Mouse (Mus musculus): ENCODE data around the gene Bms1. TPM values are rescaled to one million over a fixed set of nuclear protein-coding genes. Genes with fewer than 3 reads are reported as not detected.

The Bms1 gene
- polyA plus RNA-seq, 1 experiment from 2014 or later: 35.2 TPM

DNA sequence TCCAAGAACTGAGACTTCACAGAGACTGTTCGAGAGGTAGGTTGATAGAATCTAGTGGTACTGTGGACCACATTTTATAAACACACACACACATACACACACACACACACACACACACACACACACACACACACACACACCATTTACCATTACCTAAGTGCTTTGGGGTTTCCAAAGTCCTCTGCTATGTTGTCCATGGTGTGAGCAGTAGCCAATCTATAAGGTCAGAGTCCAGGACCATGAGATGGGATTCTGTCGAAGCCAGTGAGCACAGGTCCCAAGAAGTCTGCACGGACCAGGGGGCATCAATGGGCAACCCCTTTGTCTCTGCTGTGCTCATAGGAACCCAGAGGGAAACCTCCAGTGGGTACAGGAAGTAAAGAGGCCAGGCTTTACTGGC, 44.2 kb downstream of the Bms1 start:
- H3K36me3 ChIP-seq (ENCODE audit: control insufficient read depth, insufficient read depth, low read length): no peaks in the 10 kb centered on the region
- peaks cover 2% of the 10 kb centered on the region; the same call in 1 of the 2 replicates for H3K27me3 ChIP-seq (ENCODE audit: control insufficient read depth, insufficient read depth, low read depth, low read length)
- WGBS: 58% methylated on average over 3 of the region's 3 CpGs

DNA sequence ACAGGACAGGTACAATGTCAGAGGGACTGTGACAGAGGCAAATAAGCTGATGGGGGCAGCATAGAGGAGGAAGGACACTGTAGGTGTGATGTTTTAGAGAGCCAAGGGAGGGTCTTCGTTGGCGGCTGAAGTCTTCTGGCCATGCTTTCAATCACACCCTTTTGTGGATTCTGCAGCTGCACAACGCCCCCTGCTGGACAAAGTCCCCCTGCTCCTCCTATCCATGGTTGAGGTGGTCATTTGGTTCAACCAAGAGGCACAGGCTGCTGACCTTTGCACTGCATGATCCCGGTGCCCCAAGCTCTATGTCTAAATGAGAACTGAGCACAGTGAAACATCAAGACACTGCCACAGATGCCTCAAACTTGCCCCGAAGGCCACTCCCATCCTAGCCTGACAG, 46.0 kb downstream of the Bms1 start:
- Histone ChIP-seq H3K36me3 (ENCODE audit: control insufficient read depth, insufficient read depth, low read length) (no peaks in the 10 kb centered on the region), H3K9me3 (ENCODE audit: control insufficient read depth, low read length) (no peaks in the 10 kb centered on the region), H3K27ac (ENCODE audit: low read length) (no peak overlapping the region), H3K27me3 (ENCODE audit: control insufficient read depth, insufficient read depth, low read depth, low read length) (peaks cover 2% of the 10 kb centered on the region; the same call in 1 of the 2 replicates), H3K9ac (ENCODE audit: low read length) (no peak overlapping the region), H3K4me3 (ENCODE audit: low read length) (no peak overlapping the region), H3K4me2 (ENCODE audit: low read depth, low read length) (no peak overlapping the region), H3K4me1 (replicated peaks; ENCODE audit: control insufficient read depth, insufficient read depth, low read length) (no peaks in the 10 kb centered on the region)
- 36% methylated on average over 5 of the region's 5 CpGs for whole genome bisulfite sequencing
- no peak for ATAC-seq (ENCODE audit: low read depth)

More for the DNA sequence above, 44.2 kb downstream of the Bms1 start:
- Histone ChIP-seq H3K4me3 (ENCODE audit: low read length) (no peak overlapping the region), H3K4me2 (ENCODE audit: low read depth, low read length) (no peak overlapping the region), H3K9ac (ENCODE audit: low read length) (no peak overlapping the region), H3K4me1 (replicated peaks; ENCODE audit: control insufficient read depth, insufficient read depth, low read length) (no peaks in the 10 kb centered on the region), H3K9me3 (ENCODE audit: control insufficient read depth, low read length) (no peaks in the 10 kb centered on the region), H3K27ac (ENCODE audit: low read length) (no peak overlapping the region)
- no peak for ATAC-seq (ENCODE audit: low read depth)

DNA sequence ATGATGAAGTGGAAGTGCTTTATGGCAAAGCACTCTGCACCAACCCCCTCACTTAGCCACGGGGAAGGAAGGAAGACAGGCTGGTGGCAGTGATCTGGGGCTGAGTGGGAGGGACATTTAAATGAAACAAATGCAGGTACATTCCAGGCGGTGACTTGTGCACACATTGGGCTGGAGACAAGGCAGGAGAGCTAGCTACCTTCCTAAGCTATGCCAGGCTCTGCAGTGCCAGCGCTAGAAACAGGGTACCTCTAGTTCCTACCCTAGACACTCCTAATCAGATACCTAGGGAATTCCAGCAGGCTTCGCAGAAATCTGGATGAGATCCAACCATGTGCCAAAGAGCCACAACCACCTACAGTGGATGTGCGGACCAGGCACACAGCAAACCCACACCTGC, 46.5 kb downstream of the Bms1 start:
- no peak overlapping the region for H3K27ac ChIP-seq (ENCODE audit: low read length)
- H3K9ac ChIP-seq (ENCODE audit: low read length): no peak overlapping the region
- H3K27me3 ChIP-seq (ENCODE audit: control insufficient read depth, insufficient read depth, low read depth, low read length): peaks cover 2% of the 10 kb centered on the region; the same call in 1 of the 2 replicates
- H3K4me3 ChIP-seq (ENCODE audit: low read length): no peak overlapping the region
- no peaks in the 10 kb centered on the region for H3K4me1 ChIP-seq (replicated peaks; ENCODE audit: control insufficient read depth, insufficient read depth, low read length)
- no peaks in the 10 kb centered on the region for H3K9me3 ChIP-seq (ENCODE audit: control insufficient read depth, low read length)
- H3K36me3 ChIP-seq (ENCODE audit: control insufficient read depth, insufficient read depth, low read length): no peaks in the 10 kb centered on the region
- no peak overlapping the region for H3K4me2 ChIP-seq (ENCODE audit: low read depth, low read length)
- ATAC-seq (ENCODE audit: low read depth): no peak
- 53% methylated on average over 5 of the region's 5 CpGs for WGBS

DNA sequence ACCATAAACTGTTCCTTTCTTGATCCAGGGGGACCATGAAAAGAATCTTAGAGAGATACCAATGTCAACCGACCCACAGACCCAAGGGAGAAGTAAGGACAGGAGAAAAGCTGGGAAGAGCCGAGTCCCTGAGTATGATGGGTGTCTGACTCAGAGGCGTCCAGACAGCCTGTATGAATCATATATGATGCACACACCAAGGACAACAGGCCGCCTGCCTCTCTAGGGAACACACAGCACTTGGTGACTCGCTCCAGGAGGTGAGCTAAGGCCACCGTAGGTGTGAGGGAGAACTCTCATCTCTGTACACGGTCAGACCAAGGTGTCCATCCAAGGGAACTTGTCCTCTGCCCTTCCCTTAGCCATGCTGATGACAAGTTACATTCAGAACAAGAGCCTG, 51.8 kb downstream of the Bms1 start:
- ATAC-seq (ENCODE audit: low read depth): no peak
- H3K36me3 ChIP-seq (ENCODE audit: control insufficient read depth, insufficient read depth, low read length): no peaks in the 10 kb centered on the region
- no peaks in the 10 kb centered on the region for H3K4me1 ChIP-seq (replicated peaks; ENCODE audit: control insufficient read depth, insufficient read depth, low read length)
- H3K9me3 ChIP-seq (ENCODE audit: control insufficient read depth, low read length): no peaks in the 10 kb centered on the region
- no peak overlapping the region for H3K9ac ChIP-seq (ENCODE audit: low read length)
- H3K27me3 ChIP-seq (ENCODE audit: control insufficient read depth, insufficient read depth, low read depth, low read length): no peaks in the 10 kb centered on the region
- H3K4me3 ChIP-seq (ENCODE audit: low read length): no peak overlapping the region
- 68% methylated on average over 7 of the region's 7 CpGs for WGBS
- no peak overlapping the region for H3K4me2 ChIP-seq (ENCODE audit: low read depth, low read length)
- H3K27ac ChIP-seq (ENCODE audit: low read length): no peak overlapping the region

DNA sequence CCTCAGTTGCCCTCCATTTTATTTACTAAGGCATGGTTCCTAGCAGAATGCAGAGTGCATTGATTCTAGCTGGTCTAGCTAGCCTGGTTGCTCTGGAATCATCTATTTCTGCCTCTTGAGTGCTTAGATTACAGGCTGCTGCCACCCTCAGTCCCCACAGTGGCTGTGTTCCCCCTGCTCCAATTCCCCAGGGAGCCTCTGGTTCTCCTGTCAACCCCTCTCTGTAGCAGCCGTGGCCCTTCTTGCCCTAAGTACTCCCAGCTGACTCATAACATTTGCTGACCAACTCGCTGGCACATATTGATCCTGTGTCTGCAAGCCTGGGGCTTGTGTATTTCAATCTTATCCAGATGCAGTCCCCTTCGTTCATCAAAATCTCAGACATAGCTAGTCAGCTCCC, 53.1 kb downstream of the Bms1 start:
- Histone ChIP-seq H3K9me3 (ENCODE audit: control insufficient read depth, low read length) (no peaks in the 10 kb centered on the region; the same call in 1 of the 2 replicates), H3K36me3 (ENCODE audit: control insufficient read depth, insufficient read depth, low read length) (no peaks in the 10 kb centered on the region), H3K9ac (ENCODE audit: low read length) (no peak overlapping the region), H3K4me2 (ENCODE audit: low read depth, low read length) (no peak overlapping the region), H3K27me3 (ENCODE audit: control insufficient read depth, insufficient read depth, low read depth, low read length) (no peaks in the 10 kb centered on the region), H3K27ac (ENCODE audit: low read length) (no peak overlapping the region), H3K4me3 (ENCODE audit: low read length) (no peak overlapping the region), H3K4me1 (replicated peaks; ENCODE audit: control insufficient read depth, insufficient read depth, low read length) (no peaks in the 10 kb centered on the region)
- 48% methylated on average over 3 of the region's 3 CpGs for WGBS
- no peak for ATAC-seq (ENCODE audit: low read depth)

DNA sequence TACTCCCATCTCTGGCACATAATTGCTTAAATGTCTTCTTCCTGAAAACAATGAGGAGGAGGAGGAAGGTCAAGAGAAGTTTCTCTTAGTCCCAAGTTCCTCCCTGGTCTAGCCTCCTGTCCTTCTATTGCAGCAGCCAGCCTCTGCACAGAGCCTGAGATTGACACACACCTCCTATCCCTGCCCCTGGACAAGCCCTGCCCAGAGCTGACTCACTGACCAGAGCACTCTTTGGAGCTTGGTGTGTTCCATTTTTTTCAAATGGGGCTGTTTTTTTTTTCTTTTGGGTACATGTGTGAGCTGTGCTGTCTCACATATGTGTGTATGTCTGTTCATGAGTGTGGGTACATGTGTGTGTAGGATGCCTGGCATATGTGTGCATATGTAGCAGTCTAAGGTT, 53.5 kb downstream of the Bms1 start:
- ATAC-seq (ENCODE audit: low read depth): no peak
- H3K36me3 ChIP-seq (ENCODE audit: control insufficient read depth, insufficient read depth, low read length): no peaks in the 10 kb centered on the region

DNA sequence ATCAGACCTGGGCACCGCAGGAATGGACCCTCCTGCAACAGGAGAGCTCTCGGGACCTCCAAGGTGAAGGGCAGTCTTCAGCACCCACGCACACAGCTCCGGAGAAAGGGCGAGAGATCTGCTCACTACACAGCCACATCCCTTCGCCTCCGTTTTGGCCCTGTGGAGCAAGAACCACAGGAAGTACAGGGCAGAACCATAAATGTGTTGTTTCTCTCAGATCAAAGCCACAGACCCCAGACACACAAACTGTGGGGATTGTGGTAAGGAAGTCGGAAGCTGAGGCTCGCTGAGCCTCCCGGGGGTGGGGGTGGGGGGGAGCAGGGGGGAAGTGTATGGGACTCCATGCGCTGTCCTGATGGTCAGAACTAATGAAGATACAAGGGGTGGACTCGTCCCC, 68.9 kb downstream of the Bms1 start:
- no peaks in the 10 kb centered on the region for H3K36me3 ChIP-seq (ENCODE audit: control insufficient read depth, insufficient read depth, low read length)
- ATAC-seq (ENCODE audit: low read depth): no peak
- no peaks in the 10 kb centered on the region for H3K27me3 ChIP-seq (ENCODE audit: control insufficient read depth, insufficient read depth, low read depth, low read length)
- H3K4me1 ChIP-seq (replicated peaks; ENCODE audit: control insufficient read depth, insufficient read depth, low read length): no peaks in the 10 kb centered on the region
- H3K4me2 ChIP-seq (ENCODE audit: low read depth, low read length): no peak overlapping the region
- WGBS: 61% methylated on average over 12 of the region's 12 CpGs
- no peak overlapping the region for H3K4me3 ChIP-seq (ENCODE audit: low read length)
- H3K9me3 ChIP-seq (ENCODE audit: control insufficient read depth, low read length): no peaks in the 10 kb centered on the region
- H3K9ac ChIP-seq (ENCODE audit: low read length): no peak overlapping the region
- H3K27ac ChIP-seq (ENCODE audit: low read length): no peak overlapping the region

More for the DNA sequence above, 53.5 kb downstream of the Bms1 start:
- Histone ChIP-seq H3K4me1 (replicated peaks; ENCODE audit: control insufficient read depth, insufficient read depth, low read length) (no peaks in the 10 kb centered on the region), H3K27ac (ENCODE audit: low read length) (no peak overlapping the region), H3K4me2 (ENCODE audit: low read depth, low read length) (no peak overlapping the region), H3K9me3 (ENCODE audit: control insufficient read depth, low read length) (no peaks in the 10 kb centered on the region; the same call in 1 of the 2 replicates), H3K9ac (ENCODE audit: low read length) (no peak overlapping the region), H3K4me3 (ENCODE audit: low read length) (no peak overlapping the region), H3K27me3 (ENCODE audit: control insufficient read depth, insufficient read depth, low read depth, low read length) (no peaks in the 10 kb centered on the region)

DNA sequence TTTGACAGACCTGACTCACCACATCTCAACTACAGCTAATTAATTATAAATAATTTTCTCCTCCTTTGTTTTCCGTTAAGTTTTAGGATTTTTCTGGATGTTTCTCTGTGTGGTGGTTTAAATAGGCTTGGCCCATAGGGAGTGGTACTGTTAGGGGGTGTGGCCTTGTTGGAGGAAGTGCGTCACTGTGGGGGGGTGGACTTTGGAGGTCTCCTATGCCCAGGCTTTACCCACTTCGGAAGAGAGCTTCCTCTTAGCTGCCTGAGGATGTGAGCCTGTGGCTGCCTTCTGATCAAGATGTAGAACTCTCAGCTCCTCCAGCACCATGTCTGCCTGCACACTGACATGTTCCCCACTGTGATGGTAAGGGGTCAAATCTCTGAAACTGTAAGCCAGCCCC, 71.1 kb downstream of the Bms1 start:
- Histone ChIP-seq H3K27ac (ENCODE audit: low read length) (no peak overlapping the region), H3K9me3 (ENCODE audit: control insufficient read depth, low read length) (no peaks in the 10 kb centered on the region), H3K4me1 (replicated peaks; ENCODE audit: control insufficient read depth, insufficient read depth, low read length) (no peaks in the 10 kb centered on the region), H3K4me2 (ENCODE audit: low read depth, low read length) (no peak overlapping the region), H3K36me3 (ENCODE audit: control insufficient read depth, insufficient read depth, low read length) (no peaks in the 10 kb centered on the region), H3K4me3 (ENCODE audit: low read length) (no peak overlapping the region), H3K9ac (ENCODE audit: low read length) (no peak overlapping the region), H3K27me3 (ENCODE audit: control insufficient read depth, insufficient read depth, low read depth, low read length) (no peaks in the 10 kb centered on the region)
- 56% methylated on average over 3 of the region's 3 CpGs for WGBS
- no peak for ATAC-seq (ENCODE audit: low read depth)

DNA sequence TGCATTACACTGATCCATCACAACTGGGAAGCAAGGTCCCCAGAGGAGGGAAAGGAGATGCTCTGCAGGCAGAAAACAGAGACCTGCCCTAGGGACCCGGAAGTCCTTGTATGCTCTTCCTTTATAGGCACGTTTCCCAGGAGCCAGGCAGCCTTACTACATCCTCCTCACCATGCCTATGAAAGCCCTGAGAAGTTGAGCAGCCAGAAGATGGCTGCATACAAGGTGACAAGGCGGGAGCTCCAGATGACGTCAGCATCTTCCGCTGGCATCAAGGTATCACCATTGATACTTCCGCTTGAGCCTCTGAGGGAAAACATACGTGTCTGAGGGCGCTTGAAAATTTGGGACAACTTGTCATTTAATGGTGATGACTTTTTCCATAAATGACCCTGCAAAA, 72.0 kb downstream of the Bms1 start:
- H3K9ac ChIP-seq (ENCODE audit: low read length): no peak overlapping the region
- no peak for ATAC-seq (ENCODE audit: low read depth)
- no peaks in the 10 kb centered on the region for H3K36me3 ChIP-seq (ENCODE audit: control insufficient read depth, insufficient read depth, low read length)
- H3K27me3 ChIP-seq (ENCODE audit: control insufficient read depth, insufficient read depth, low read depth, low read length): no peaks in the 10 kb centered on the region
- no peak overlapping the region for H3K4me3 ChIP-seq (ENCODE audit: low read length)
- 79% methylated on average over 8 of the region's 8 CpGs for WGBS
- no peaks in the 10 kb centered on the region for H3K9me3 ChIP-seq (ENCODE audit: control insufficient read depth, low read length)
- no peak overlapping the region for H3K4me2 ChIP-seq (ENCODE audit: low read depth, low read length)
- no peak overlapping the region for H3K27ac ChIP-seq (ENCODE audit: low read length)
- H3K4me1 ChIP-seq (replicated peaks; ENCODE audit: control insufficient read depth, insufficient read depth, low read length): no peaks in the 10 kb centered on the region

DNA sequence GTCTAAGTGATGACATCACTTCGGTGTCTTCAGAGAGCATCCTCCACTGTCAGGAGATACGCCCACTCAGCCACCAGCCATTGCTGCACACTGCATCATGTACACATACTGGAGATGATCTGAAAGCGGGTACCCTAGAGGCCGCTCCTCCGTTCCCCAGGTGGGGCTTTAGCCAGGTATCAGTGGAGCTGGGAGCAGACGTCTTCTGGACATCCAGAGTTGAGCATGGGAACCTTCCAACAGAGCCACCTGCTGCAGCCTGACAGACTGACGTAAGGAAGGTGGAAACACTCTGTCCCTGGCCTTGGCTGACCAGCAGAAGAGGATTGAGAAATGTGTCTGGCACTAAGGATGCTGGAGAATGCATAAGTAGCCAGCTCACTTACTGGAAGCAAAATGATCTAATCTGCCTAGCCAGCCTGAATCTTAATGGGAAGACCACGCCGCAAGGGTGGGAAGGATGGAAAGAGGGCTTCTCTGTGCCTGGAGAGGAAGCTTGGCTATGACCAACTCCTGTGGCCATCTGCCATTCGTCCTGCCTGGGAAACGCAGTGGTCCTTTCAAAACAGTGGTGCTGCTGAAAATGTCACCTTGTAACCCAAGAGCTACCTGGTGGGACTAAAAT, 77.3 kb downstream of the Bms1 start:
- H3K4me2 ChIP-seq (ENCODE audit: low read depth, low read length): no peak overlapping the region
- 84% methylated on average over 11 of the region's 11 CpGs for WGBS
- no peak for ATAC-seq (ENCODE audit: low read depth)
- no peak overlapping the region for H3K4me3 ChIP-seq (ENCODE audit: low read length)
- H3K4me1 ChIP-seq (replicated peaks; ENCODE audit: control insufficient read depth, insufficient read depth, low read length): peaks cover 3% of the 10 kb centered on the region; the same call in 1 of the 2 replicates
- no peak overlapping the region for H3K27ac ChIP-seq (ENCODE audit: low read length)
- no peaks in the 10 kb centered on the region for H3K27me3 ChIP-seq (ENCODE audit: control insufficient read depth, insufficient read depth, low read depth, low read length)
- H3K36me3 ChIP-seq (ENCODE audit: control insufficient read depth, insufficient read depth, low read length): no peaks in the 10 kb centered on the region
- no peak overlapping the region for H3K9ac ChIP-seq (ENCODE audit: low read length)
- H3K9me3 ChIP-seq (ENCODE audit: control insufficient read depth, low read length): no peaks in the 10 kb centered on the region
